Mouse (Mus musculus) testis, adult 2 months (tissue): ENCODE measurements around the gene Prrxl1.

Experiments used
- CTCF ChIP-seq: fragments of 200-500 bp; IDR thresholded peaks from 2 replicates; pipeline ENCODE4 v1.5.1; 2012; ENCODE audit warnings: low read depth, mild to moderate bottlenecking, inconsistent platforms, low read length, moderate library complexity; ENCODE audit not compliant: control insufficient read depth, insufficient read depth, insufficient replicate concordance
- POLR2A ChIP-seq: fragments of 200-500 bp; IDR thresholded peaks from 2 replicates; pipeline ENCODE4 v1.6.1; 2012; ENCODE audit warnings: low read depth, mild to moderate bottlenecking, inconsistent platforms, low read length, moderate library complexity; ENCODE audit not compliant: control insufficient read depth

DNA sequence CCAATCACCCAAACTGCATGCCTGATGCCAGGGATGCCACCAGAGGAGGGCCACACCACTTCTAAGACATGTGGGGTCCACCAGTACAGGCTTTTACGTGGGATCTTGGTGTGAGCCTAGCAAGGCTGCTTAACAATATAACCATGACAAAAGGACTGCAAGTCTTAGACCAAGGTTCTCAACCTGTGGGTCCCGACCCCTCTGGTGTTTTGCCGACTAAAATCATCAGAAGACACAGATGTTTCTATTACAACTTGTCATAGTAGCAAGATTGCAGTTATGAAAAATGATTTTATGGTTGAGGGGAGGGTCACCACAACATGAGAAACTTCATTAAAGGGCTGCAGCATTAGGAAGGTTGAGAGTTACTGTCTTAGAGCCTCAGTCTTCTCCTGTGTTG, 79.4 kb downstream of the Prrxl1 start:
- TF ChIP-seq POLR2A (no peak), CTCF (no peak)
